Mouse (Mus musculus) bone marrow, adult 2 months (tissue): ENCODE data around the gene Far1.

Source experiments
- CTCF ChIP-seq: fragments of 200-500 bp; IDR thresholded peaks from 2 replicates; pipeline ENCODE4 v1.5.1; 2011; ENCODE audit warnings: low read length, control low read depth; ENCODE audit not compliant: control insufficient read depth, insufficient read depth
- POLR2A ChIP-seq: fragments of 200-500 bp; IDR thresholded peaks from 2 replicates; pipeline ENCODE4 v1.6.1; 2011; ENCODE audit warnings: low read depth, mild to moderate bottlenecking, control low read depth, low read length, borderline replicate concordance; ENCODE audit not compliant: control insufficient read depth

DNA sequence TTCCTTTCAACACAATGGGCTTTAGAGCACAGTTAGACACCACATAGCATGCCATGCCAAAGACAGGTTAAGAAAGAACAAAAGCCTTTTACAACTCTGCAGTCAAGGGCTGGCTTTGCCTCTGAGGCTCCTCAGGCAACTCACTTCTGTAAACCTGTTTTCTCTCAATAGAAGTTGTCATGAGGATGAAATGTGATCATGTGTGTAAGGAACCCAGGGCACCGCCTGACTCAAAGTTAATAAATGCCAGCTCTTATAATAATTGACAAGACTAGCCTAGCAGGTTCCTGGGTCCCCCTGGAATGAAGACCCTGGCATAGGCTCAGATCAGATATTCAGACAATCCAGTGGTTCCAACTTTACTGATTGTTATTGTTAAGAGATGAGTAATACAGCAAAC, 77.5 kb downstream of the Far1 start:
- no peak for TF ChIP-seq CTCF
- TF ChIP-seq POLR2A, result no peak
